ENCODE assay signal across 22 mouse cellular contexts in genomic region chrX:101369001-101369400, GRCm38 (mm10). TPM values are rescaled to one million over a fixed set of nuclear protein-coding genes. Genes with fewer than 3 reads are reported as not detected.
DNase-seq lines count a peak whose midpoint lies in the region; ATAC-seq and TF ChIP-seq lines count a peak whose summit lies in the region.
"Had no signal": no experiment of that assay in that cellular context is flagged by ENCODE, and none has a peak within 500 bp of the region (broad histone marks: within the 10 kb centered on the region; RNA-seq: fewer than 3 reads in every experiment).

No protein-coding gene starts in this region.

- no peak overlapping the region for H3K4me3 ChIP-seq in lung, adult 2 months (replicated peaks; ENCODE audit: extremely low read depth, low read depth, low read length)
- no peak overlapping the region for H3K4me3 ChIP-seq in hindbrain, embryonic 13.5 days
- H3K4me3 ChIP-seq: embryonic facial prominence, embryonic 13.5 days; heart, adult 2 months; hindbrain, embryonic 10.5 days; limb, embryonic 10.5 days; midbrain, embryonic 12.5 days; neural tube, embryonic 13.5 days; stomach, embryonic 15.5 days had no signal

- ATAC-seq in hindbrain, embryonic 13.5 days (ENCODE audit: low FRiP score) = no peak
- no peak for ATAC-seq in granulocyte monocyte progenitor cell, adult 5-6 weeks (replicated peaks; ENCODE audit: poor library complexity, severe bottlenecking)

- no peak for TF ChIP-seq POLR2A in lung, adult 2 months (IDR thresholded peaks at IDR 0.05; ENCODE audit: borderline replicate concordance, extremely low read depth, low read depth, low read length)

- WGBS in lung, adult 2 months = 49% methylated on average over 7 of the region's 7 CpGs
- 72% methylated on average over 7 of the region's 7 CpGs for WGBS in hindbrain, embryonic 13.5 days

- peak; percentile 19 for DNase-seq in adrenal gland, adult 8-10 months
- DNase-seq in adrenal gland, postnatal 10 days = no peak
- DNase-seq in lung, postnatal 25 days (ENCODE audit: low spot score) = peak; percentile 12
- DNase-seq in lung, adult 2 months = no peak
- peak; percentile 43 for DNase-seq in brain, adult 2 months (ENCODE audit: low read depth, low spot score)
- DNase-seq: cerebellum, adult 2 months; gastrocnemius, postnatal 10 days; heart, adult 2 months; right cerebral cortex, postnatal 14 days; thymus, postnatal 14 days had no signal

- no peaks in the 10 kb centered on the region for H3K9me3 ChIP-seq in hindbrain, embryonic 13.5 days
- H3K9me3 ChIP-seq: embryonic facial prominence, embryonic 13.5 days; hindbrain, embryonic 10.5 days; limb, embryonic 10.5 days; midbrain, embryonic 12.5 days; neural tube, embryonic 13.5 days; stomach, embryonic 15.5 days had no signal

- H3K36me3 ChIP-seq in hindbrain, embryonic 13.5 days = no peaks in the 10 kb centered on the region
- H3K36me3 ChIP-seq: embryonic facial prominence, embryonic 13.5 days; hindbrain, embryonic 10.5 days; limb, embryonic 10.5 days; midbrain, embryonic 12.5 days; neural tube, embryonic 13.5 days; stomach, embryonic 15.5 days had no signal

- no peak overlapping the region for H3K9ac ChIP-seq in hindbrain, embryonic 13.5 days
- H3K9ac ChIP-seq: embryonic facial prominence, embryonic 13.5 days; liver, embryonic 14.5 days; midbrain, embryonic 12.5 days; neural tube, embryonic 13.5 days; stomach, embryonic 15.5 days had no signal

- no peak overlapping the region for H3K4me2 ChIP-seq in hindbrain, embryonic 13.5 days
- H3K4me2 ChIP-seq: embryonic facial prominence, embryonic 13.5 days; midbrain, embryonic 12.5 days; neural tube, embryonic 13.5 days; stomach, embryonic 15.5 days had no signal

- TF ChIP-seq CTCF in lung, adult 2 months (IDR thresholded peaks at IDR 0.05; ENCODE audit: insufficient read depth, low read length) = no peak

- H3K27ac ChIP-seq in hindbrain, embryonic 13.5 days = no peak overlapping the region
- H3K27ac ChIP-seq: embryonic facial prominence, embryonic 13.5 days; heart, adult 2 months; hindbrain, embryonic 10.5 days; limb, embryonic 10.5 days; liver, embryonic 14.5 days; midbrain, embryonic 12.5 days; neural tube, embryonic 13.5 days; stomach, embryonic 15.5 days had no signal

- no peaks in the 10 kb centered on the region for H3K4me1 ChIP-seq in lung, adult 2 months (ENCODE audit: control insufficient read depth, insufficient read depth, low read length)
- no peaks in the 10 kb centered on the region for H3K4me1 ChIP-seq in hindbrain, embryonic 13.5 days (replicated peaks)
- H3K4me1 ChIP-seq: embryonic facial prominence, embryonic 13.5 days; hindbrain, embryonic 10.5 days; limb, embryonic 10.5 days; midbrain, embryonic 12.5 days; neural tube, embryonic 13.5 days; stomach, embryonic 15.5 days had no signal

- H3K27me3 ChIP-seq in hindbrain, embryonic 13.5 days = no peaks in the 10 kb centered on the region
- H3K27me3 ChIP-seq: midbrain, embryonic 12.5 days; stomach, embryonic 15.5 days had no signal

RNA-seq across cellular contexts. Expression of gene Gjb1, which starts 7.2 kb away (rescaled TPM):
- total RNA-seq in adrenal gland, adult 8-10 months (2022) = under 1 TPM in 1 of 4 experiments, not detected in 3; 0.48 TPM
- total RNA-seq in adrenal gland, postnatal 10 days (2021) = 10 to 100 TPM; 42.2 to 80.7 TPM
- 6.2 and 7.2 TPM in 2 replicates for polyA plus RNA-seq in lung, adult 2 months (2012; rRNA removed)
- 0.58 and 1.2 TPM in 2 replicates for polyA plus RNA-seq in hindbrain, embryonic 13.5 days (2015; fragmentation: Nextera tagmentation; extraction: Ambion mirVana)
- total RNA-seq in granulocyte monocyte progenitor cell, adult 5-6 weeks (2014; fragmentation: Nextera tagmentation) = not detected in 2 replicates
- not detected in 2 replicates for total RNA-seq in granulocyte monocyte progenitor cell, adult 5-6 weeks (2017)
- total RNA-seq: common myeloid progenitor, adult 5-6 weeks; heart, adult 2 months; MEL had no signal
- polyA plus RNA-seq: C2C12; embryonic facial prominence, embryonic 13.5 days; hindbrain, embryonic 10.5 days; limb, embryonic 10.5 days; midbrain, embryonic 12.5 days had no signal

RNA-seq across cellular contexts. Expression of gene Zmym3, which starts 51.6 kb away (rescaled TPM):
- total RNA-seq in adrenal gland, adult 8-10 months (2022) = 100 to 1,000 TPM in 2 of 4 experiments, 10 to 100 TPM in 2; 87.4 to 124 (median 103) TPM
- 10 to 100 TPM; 54.9 to 91.8 TPM for total RNA-seq in adrenal gland, postnatal 10 days (2021)
- polyA plus RNA-seq in lung, adult 2 months (2012; rRNA removed) = 23.6 and 32.8 TPM in 2 replicates
- 60.2 and 63.5 TPM in 2 replicates for polyA plus RNA-seq in hindbrain, embryonic 13.5 days (2015; fragmentation: Nextera tagmentation; extraction: Ambion mirVana)
- total RNA-seq in granulocyte monocyte progenitor cell, adult 5-6 weeks (2014; fragmentation: Nextera tagmentation) = 48.8 and 50.6 TPM in 2 replicates
- total RNA-seq in granulocyte monocyte progenitor cell, adult 5-6 weeks (2017) = 33.7 and 52.5 TPM in 2 replicates

Comparison
In these comparisons a context has a peak if more than half of its experiments do, and no peak if none do; other contexts are left out.
1. DNase-seq: peak in adrenal gland, adult 8-10 months (single experiment), lung, postnatal 25 days (single experiment) and brain, adult 2 months (single experiment); none in adrenal gland, postnatal 10 days (single experiment) and lung, adult 2 months (single experiment).
2. RNA of gene Gjb1, which starts 7.2 kb away (total RNA-seq): 42.2 to 80.7 TPM in adrenal gland, postnatal 10 days; 0.48 TPM in adrenal gland, adult 8-10 months and not detected in granulocyte monocyte progenitor cell, adult 5-6 weeks; every median in the first group is over 10 times any median in the second.